Mouse (Mus musculus) E14TG2a.4 (cell line): Measurements from ENCODE around the gene Pigb.

Source experiments
- CTCF ChIP-seq: conservative IDR thresholded peaks from 2 replicates; pipeline ENCODE4 v1.5.1; 2014; ENCODE audit warnings: low read length
- POU5F1 ChIP-seq: IDR thresholded peaks from 2 replicates; pipeline ENCODE4 v1.6.1; 2014; ENCODE audit warnings: low read length, borderline replicate concordance

- TF ChIP-seq CTCF (no peak), POU5F1 (no peak)
Observed at GRCm38 (mm10) chr9:73001314-73002011, 38.7 kb downstream of the Pigb start.
